Mouse (Mus musculus) left cerebral cortex, postnatal 25 days (tissue): Measurements from ENCODE around the gene 3300002I08Rik. TPM values are rescaled to one million over a fixed set of nuclear protein-coding genes. Genes with fewer than 3 reads are reported as not detected.
"Not testable (repeated sequence)": the region's sequence is repeated elsewhere in the genome, so short reads cannot be mapped to it uniquely, and the experiment has no call there.

Experiments used
- DNase-seq, 2 experiments: peaks; one replicate each; pipeline ENCODE4 v3.0.0; 2022; ENCODE audit warnings: low spot score in 2 of 2, mixed read lengths in 1 of 2
- intact Hi-C: fragments of 180-260 bp; cut with DNase I; formaldehyde crosslinking; loops from one replicate; pipeline ENCODE4 v1.15.1; 2025
- total RNA-seq, 2 experiments: library from RNA; stranded (reverse); gene quantifications; 2 replicates each; pipeline ENCODE4 v1.2.3; 2021

3300002I08Rik gene
- total RNA-seq = 1 to 10 TPM; 6.6 to 8.9 TPM

DNA sequence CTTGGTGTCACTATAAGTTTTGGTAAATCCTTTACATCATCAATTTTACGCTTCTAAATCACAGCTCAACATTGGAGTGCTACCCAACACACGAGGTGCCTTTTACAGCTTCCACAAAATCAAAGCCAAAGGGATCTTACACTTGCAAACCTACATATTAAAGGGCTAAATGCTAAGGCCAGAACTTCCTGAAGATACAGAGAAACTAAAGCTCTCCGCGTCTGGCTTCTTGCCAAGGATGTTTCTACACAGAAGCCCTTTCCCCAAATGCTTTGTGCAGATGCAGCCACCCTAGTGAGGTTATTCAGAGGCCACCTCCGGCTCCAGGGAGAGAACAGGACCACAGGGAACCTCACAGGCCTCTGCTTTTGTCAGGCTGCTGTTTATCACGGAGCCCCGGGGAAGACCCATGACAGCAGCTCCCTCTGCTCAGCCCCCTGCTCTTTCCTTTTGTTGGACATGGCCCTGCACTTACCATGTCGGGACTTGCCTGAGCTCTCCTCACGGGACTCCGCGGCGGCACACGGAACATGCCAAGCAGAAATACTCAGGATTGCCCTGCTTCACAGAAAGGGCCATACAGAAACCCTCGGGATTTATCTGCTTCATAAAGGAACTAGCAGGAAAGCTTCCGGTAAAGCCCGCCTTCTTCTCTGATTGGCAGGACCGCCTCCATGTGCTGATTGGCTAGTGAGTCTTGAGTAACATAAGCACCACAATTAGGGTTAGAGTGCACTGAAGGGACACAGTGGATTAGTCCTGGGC is at the start of gene 3300002I08Rik:
Gene 3300002I08Rik (minus strand): TSS at position 653 of the 765 bp plus-strand sequence.
- intact Hi-C loops = loop anchor here (2.0 kb wide), 1 partner anchor 225 kb away; the partner anchor contains the start of gene Zfp120
- peak; percentile 87 to 95 for DNase-seq

DNA sequence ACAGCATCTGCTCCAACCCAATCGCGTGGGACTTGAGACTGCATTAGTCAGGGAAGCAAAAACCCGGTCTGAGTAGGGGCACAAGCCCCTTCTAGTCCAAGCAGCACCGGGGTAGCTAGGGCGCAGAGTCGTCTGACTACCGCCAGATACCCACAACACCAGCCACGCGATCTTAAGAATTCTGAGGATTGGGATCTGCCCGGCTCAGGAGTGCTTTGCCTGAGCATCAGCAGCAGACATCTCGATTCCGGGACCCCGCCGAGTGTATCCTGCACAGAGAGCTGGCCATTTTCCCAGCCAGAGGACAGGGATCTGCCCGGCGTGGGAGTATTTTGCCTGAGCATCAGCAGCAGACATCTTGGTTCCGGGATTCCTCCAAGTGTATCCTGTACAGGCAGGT is 49.6 kb upstream of the 3300002I08Rik start:
- intact Hi-C loops, DNase-seq: not testable (repeated sequence)

DNA sequence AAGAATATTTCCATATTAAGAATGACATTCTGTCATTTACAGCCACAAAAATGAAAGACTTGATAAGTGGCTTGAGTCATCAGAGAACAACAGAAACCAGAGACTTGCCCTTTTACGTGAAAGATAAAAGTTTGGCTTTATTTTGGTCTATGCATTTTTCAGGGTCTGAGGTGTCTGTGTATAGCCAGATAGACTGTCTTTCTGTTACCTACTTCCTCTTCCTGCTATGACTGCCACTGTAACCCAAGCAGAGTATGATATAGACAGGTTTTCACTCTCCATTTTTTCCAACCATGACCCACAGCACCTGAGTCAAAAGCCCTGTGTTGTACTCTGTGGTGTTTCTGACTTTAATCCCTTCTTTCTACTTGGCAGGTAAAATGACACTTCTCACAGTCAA is 27.6 kb upstream of the 3300002I08Rik start:
- intact Hi-C loops = no loop called here
- no peak for DNase-seq

DNA sequence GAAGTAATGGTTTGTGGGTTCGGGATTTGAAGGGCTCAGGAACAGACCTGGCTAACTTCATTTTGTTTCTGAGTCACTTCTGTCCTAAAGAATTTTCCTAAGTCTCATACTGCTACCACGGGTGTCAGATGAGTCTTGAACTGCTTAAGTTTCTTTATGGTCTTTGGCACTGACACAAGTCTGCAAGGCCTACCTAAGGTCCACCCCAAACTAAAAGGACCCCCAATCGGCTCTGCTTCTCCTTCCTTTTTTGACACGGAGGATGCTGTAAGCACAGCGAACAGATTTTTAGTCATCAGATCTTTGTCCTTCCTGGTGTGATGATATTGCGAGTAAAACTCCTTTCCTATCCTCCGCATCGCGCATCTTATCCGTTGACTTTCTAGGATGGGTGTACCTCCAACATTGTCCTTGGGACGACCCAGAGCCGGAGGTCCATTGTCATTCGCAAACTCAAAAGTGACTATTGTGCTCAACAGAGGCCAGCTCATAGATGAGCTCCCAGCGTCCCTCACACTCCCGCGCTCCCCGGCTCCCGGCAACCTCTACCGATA is 23.1 kb upstream of the 3300002I08Rik start:
- DNase-seq, intact Hi-C loops: not testable (repeated sequence)

DNA sequence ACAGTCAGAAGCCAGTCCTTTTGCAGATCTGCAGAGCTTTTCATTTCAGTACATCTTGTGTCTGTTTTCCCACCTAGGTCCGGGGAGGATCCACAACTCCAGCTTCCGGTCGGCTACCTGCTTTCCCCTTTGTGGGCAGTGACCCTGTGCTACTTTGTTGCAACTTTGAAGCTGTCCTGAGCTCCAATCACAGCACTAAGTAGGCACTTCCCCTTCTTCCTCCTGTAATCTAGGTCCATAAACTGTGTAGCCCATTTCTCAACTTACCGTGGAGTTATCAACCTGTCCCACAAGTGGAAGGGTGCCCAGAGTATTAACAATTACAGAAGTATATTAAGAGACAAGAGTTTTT is 289 bp upstream of the 3300002I08Rik start:
- intact Hi-C loops = loop anchor here (2.0 kb wide), 1 partner anchor 226 kb away; the partner anchor contains the start of gene Zfp120
- no peak for DNase-seq

DNA sequence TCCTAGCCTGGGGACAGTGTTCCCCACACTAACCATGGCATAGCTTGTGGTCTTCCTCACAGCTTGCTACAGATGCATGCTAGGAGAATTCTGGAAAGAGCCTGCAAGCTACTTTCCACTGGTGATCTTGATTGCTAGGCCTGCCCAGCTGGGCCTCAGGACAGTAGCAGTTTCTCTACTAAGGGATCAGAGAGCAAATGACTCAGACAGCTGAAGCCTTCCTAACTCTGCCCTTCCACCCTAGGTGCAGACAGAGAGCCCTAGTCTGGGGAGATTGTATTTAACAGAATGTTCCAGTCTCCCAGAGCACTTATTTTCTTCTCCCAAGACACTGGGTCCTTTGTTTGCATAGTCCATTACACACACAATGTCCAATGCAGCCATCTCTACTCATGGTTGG is 5.4 kb downstream of the 3300002I08Rik start:
- intact Hi-C loops, DNase-seq: not testable (repeated sequence)

DNA sequence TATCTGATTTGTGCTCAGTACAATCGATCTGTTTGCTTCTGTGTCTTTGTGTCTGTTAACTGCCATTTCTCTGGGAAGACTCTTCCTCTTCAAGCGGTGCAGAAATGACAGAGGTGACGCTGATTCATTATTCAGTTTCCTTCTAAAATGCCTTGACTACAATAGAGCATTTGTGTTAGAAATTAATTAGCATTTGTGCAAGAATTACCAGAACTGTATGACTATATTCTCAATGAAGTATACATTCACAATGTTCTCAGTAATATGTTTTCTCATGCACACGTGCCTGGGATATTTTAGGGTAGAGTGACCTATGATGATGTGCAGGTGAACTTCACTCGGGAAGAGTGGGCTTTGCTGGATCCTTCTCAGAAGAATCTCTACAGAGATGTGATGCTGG is 39.2 kb downstream of the 3300002I08Rik start, which contains the start of gene Gm10130:
Gene Gm10130 (plus strand): TSS at position 301 of the 400 bp plus-strand sequence.
- DNase-seq = no peak
- intact Hi-C loops = no loop called here

DNA sequence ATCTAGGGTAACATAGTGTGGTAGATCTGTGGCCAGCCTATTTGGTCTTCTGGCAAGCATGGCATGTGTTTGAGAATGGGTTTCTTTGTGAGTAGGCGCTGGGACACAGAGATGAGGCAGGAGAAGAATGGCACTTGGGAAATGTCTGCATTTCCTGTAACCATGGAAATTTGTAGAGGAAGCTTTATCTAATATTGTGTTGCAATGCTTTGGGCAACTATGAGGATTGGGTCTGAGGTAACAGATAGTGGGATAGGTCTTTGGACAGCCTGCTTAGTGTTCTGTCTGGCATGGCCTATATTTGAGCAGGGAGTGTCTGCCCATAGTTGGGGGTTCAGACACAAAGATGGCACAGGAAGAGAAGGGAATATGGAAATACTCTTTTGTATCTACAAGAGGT is 43.6 kb downstream of the 3300002I08Rik start:
- intact Hi-C loops = no loop called here
- DNase-seq = no peak

DNA sequence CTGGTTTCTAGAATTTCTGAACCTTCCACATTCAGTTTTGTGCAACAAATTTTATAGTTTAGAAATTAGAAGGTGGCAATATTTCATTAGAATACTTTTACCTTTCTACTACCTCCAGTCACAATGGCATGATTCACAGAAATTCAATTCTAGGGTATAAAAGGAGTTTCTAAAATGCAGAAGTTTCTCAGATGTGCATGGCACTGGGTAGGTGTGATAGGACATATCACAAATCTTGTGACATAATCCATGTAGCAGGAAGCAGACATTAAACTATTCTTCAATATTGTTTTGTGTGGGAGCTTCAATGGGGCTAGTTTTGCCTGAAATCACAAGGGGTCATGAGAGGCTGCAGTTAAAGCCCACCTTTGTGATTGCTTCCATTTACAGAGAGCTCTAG is 46.4 kb downstream of the 3300002I08Rik start:
- intact Hi-C loops = no loop called here

DNA sequence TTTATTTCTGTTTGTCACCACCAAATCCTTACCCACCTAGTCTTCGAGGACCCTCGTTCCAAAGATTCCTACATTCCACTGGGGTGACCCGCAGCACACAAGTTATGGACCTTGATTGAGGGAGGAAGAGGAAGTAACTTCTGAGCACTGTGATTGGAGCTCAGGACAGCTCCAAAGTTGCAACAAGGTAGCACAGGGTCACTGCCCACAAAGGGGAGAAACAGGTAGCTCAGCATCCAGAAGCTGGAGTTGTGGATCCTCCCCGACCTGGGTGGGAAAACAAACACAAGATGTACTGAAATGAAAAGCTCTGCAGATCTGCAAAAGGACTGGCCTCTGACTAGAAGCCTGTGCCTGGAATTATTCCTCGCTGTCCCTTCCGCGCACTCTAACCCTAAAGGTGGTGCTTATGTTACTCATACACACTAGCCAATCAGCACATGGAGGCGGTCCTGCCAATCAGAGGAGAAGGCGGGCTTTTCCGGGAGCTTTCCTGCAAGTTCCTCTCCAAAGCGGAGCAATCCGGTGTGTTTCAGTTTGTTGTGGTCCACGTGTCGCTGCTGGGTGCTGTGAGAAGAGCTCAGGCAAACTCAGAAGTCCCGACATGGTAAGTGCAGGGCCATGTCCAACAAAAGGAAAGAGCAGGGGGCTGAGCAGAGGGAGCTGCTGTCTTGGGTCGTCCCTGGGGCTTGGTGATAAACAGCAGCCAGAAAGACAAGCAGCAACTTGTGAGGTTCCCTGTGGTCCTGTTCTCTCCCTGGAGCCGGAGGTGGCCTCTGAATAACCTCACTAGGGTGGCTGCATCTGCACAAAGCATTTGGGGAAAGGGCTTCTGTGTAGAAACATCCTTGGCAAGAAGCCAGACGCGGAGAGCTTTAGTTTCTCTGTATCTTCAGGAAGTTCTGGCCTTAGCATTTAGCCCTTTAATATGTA is 51.3 kb downstream of the 3300002I08Rik start:
- DNase-seq = peak; percentile 89 to 94
- intact Hi-C loops = not testable (repeated sequence)

More for the DNA sequence above, 46.4 kb downstream of the 3300002I08Rik start:
- DNase-seq = no peak

DNA sequence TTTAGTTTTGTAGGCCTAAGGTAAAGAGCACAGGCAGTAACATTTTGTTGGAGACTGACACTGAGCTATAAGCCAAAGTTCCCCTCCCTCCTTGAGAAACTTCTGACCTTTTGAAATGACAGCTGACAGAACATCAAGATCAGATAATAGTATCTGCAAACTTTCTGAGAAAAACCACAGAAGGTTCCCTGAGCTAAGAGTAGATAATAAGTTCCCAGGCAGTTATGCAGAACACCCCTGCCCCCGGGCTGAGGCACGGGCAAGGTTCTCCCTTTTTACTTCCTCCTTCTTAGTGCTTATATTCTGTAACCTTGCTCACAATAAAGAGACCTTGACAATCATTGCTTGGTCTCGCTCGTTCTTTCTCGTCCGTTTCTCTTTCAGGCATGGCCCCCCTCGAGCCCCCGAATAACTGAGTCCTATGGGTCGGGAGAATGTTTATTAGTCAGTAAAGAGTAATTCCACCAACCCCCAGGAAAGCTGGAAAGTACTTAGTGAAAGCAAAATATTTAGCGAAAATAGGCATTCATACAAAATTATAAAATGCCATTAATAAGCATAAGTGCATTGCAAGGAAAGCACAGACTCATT is 55.3 kb downstream of the 3300002I08Rik start:
- intact Hi-C loops = no loop called here
- DNase-seq = no peak

DNA sequence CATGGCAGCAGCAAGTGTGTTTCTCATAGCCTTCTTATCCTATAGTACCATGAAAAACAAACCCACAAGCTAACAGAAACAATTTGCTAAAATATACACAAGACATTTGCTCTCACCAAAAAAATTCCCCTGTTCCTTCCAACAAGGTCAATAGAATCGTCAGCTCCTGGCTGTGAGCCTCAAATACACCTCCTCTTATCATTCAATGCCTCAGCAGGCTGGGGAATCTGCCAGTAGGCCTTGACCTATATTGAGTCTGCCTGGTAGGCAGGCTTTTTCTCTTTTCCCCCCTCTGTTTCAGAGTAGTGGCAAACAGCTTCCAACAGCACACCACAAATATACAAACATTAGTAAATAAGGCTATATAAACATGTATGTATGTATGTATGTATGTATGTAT is 63.5 kb downstream of the 3300002I08Rik start:
- intact Hi-C loops = no loop called here
- no peak for DNase-seq

DNA sequence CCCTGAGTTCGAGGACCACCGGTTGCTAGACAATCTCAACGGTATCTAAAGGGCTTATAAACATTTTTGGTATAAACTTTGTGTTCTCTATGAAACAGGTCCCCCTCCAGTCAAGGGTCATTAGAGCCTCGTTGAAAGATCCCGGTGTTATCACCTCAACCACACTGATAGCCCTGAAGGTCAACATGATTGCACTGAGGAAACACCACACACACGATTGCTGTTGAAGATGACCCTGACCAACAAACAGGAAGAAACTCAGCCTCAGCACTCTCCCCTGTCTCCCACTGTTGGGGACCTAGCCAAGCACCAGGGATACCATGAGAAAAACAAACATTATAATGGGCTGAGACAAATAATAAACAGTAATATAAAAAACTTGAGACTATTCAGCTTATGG is 68.9 kb downstream of the 3300002I08Rik start:
- intact Hi-C loops = no loop called here
- no peak for DNase-seq

Other genes with a start within 250 kb of the 3300002I08Rik start
- gene Zfp120, start 226.1 kb downstream of the 3300002I08Rik start, total RNA-seq = 10 to 100 TPM in 1 of 2 experiments, 1 to 10 TPM in 1; 9.3 to 10.7 TPM
- gene Gm10770, start 183.1 kb downstream of the 3300002I08Rik start, total RNA-seq = not detected
- not detected for gene Gm14139, start 181.0 kb downstream of the 3300002I08Rik start, total RNA-seq
- gene Zfp937, start 144.7 kb downstream of the 3300002I08Rik start, total RNA-seq = 10 to 100 TPM in 1 of 2 experiments, 1 to 10 TPM in 1; 9.2 to 10.4 TPM
- gene Gm21994, start 107.2 kb downstream of the 3300002I08Rik start, total RNA-seq = 1 to 10 TPM; 7.7 to 8.2 TPM
- gene Gm14124, start 105.2 kb downstream of the 3300002I08Rik start, total RNA-seq = under 1 TPM; 0.23 to 0.32 TPM
- 1 to 10 TPM in 1 of 2 experiments, not detected in 1; 2.7 TPM for gene Gm10130, start 39.1 kb downstream of the 3300002I08Rik start, total RNA-seq
- gene Zfp442, start 88.7 kb upstream of the 3300002I08Rik start, total RNA-seq = 1 to 10 TPM; 7.3 to 7.9 TPM
- gene Zfp345, start 122.3 kb upstream of the 3300002I08Rik start, total RNA-seq = under 1 TPM; 0.16 to 0.30 TPM
- gene Cst7, start 207.7 kb upstream of the 3300002I08Rik start, total RNA-seq = not detected
- gene Apmap, start 245.8 kb upstream of the 3300002I08Rik start, total RNA-seq = 10 to 100 TPM; 54.3 to 57.0 TPM